Mouse (Mus musculus): ENCODE results near the gene Mtcl1.
A peak's percentile ranks its signal among the peaks of the same experiment; 100 is the strongest.

Mtcl1 gene

GRCm38 (mm10) chr17:66363852-66364524 is 85.6 kb downstream of the Mtcl1 start:
- no peak for DNase-seq (ENCODE audit: low spot score in 2 of 2)

GRCm38 (mm10) chr17:66362287-66363016 is 87.1 kb downstream of the Mtcl1 start:
- no peak for DNase-seq (ENCODE audit: low spot score in 2 of 2)

GRCm38 (mm10) chr17:66358026-66358978 is 91.2 kb downstream of the Mtcl1 start:
- DNase-seq (ENCODE audit: low spot score in 2 of 2) = no peak

GRCm38 (mm10) chr17:66357171-66358025 is 92.2 kb downstream of the Mtcl1 start:
- DNase-seq (ENCODE audit: low spot score in 2 of 2) = no peak

- no peak for DNase-seq (ENCODE audit: low spot score in 2 of 2)
Measured at GRCm38 (mm10) chr17:66353907-66354306, 95.6 kb downstream of the Mtcl1 start.

- no peak for DNase-seq (ENCODE audit: low spot score in 2 of 2)
Measured at GRCm38 (mm10) chr17:66352847-66353643, 96.5 kb downstream of the Mtcl1 start.

- DNase-seq (ENCODE audit: low spot score in 2 of 2) = peak in 1 of 2 experiments; percentile 27
Measured at GRCm38 (mm10) chr17:66352219-66352618, 97.3 kb downstream of the Mtcl1 start.

GRCm38 (mm10) chr17:66350689-66351088 is 98.9 kb downstream of the Mtcl1 start:
- DNase-seq (ENCODE audit: low spot score in 2 of 2) = no peak

- no peak for DNase-seq (ENCODE audit: low spot score in 2 of 2)
Measured at GRCm38 (mm10) chr17:66350127-66350526, 99.4 kb downstream of the Mtcl1 start.

GRCm38 (mm10) chr17:66346378-66346777 is 103.2 kb downstream of the Mtcl1 start:
- no peak for DNase-seq (ENCODE audit: low spot score in 2 of 2)

- no peak for DNase-seq (ENCODE audit: low spot score in 2 of 2)
Measured at GRCm38 (mm10) chr17:66345680-66346079, 103.9 kb downstream of the Mtcl1 start.

GRCm38 (mm10) chr17:66342932-66343331 is 106.6 kb downstream of the Mtcl1 start:
- no peak for DNase-seq (ENCODE audit: low spot score in 2 of 2)

- no peak for DNase-seq (ENCODE audit: low spot score in 2 of 2)
Measured at GRCm38 (mm10) chr17:66341670-66342069, 107.9 kb downstream of the Mtcl1 start.

GRCm38 (mm10) chr17:66340798-66341197 is 108.8 kb downstream of the Mtcl1 start:
- no peak for DNase-seq (ENCODE audit: low spot score in 2 of 2)

- DNase-seq (ENCODE audit: low spot score in 2 of 2) = no peak
Measured at GRCm38 (mm10) chr17:66337929-66338328, 111.6 kb downstream of the Mtcl1 start.

- DNase-seq (ENCODE audit: low spot score in 2 of 2) = no peak
Measured at GRCm38 (mm10) chr17:66335568-66335967, 114.0 kb downstream of the Mtcl1 start.

- no peak for DNase-seq (ENCODE audit: low spot score in 2 of 2)
Measured at GRCm38 (mm10) chr17:66334894-66335293, 114.7 kb downstream of the Mtcl1 start.

GRCm38 (mm10) chr17:66331207-66331606 is 118.3 kb downstream of the Mtcl1 start:
- DNase-seq (ENCODE audit: low spot score in 2 of 2) = no peak

GRCm38 (mm10) chr17:66326552-66327045 is 123.0 kb downstream of the Mtcl1 start:
- DNase-seq (ENCODE audit: low spot score in 2 of 2) = no peak

GRCm38 (mm10) chr17:66326204-66326545 is 123.4 kb downstream of the Mtcl1 start:
- DNase-seq (ENCODE audit: low spot score in 2 of 2) = no peak

Measured in urinary bladder, adult 18-20 months (tissue).